8 mouse cellular contexts compared by ENCODE assay signal in genomic region chr9:57764974-57765363, GRCm38 (mm10). TPM values are rescaled to one million over a fixed set of nuclear protein-coding genes. Genes with fewer than 3 reads are reported as not detected.
A peak's percentile ranks its signal among the peaks of the same experiment; 100 is the strongest.
DNase-seq lines count a peak whose midpoint lies in the region; ATAC-seq lines count a peak whose summit lies in the region.

No protein-coding gene starts in this region.

- 0% methylated on average over 35 of the region's 45 CpGs for WGBS in hindbrain, embryonic 13.5 days

- H3K4me3 ChIP-seq in hindbrain, embryonic 13.5 days = peak overlapping the region; percentile 95

- H3K4me2 ChIP-seq in hindbrain, embryonic 13.5 days = peak overlapping the region; percentile 99

- peak; percentile 92 for ATAC-seq in hindbrain, embryonic 13.5 days (ENCODE audit: low FRiP score)

- H3K27ac ChIP-seq in hindbrain, embryonic 13.5 days = peak overlapping the region; percentile 99

- peaks cover 42% of the 10 kb centered on the region for H3K4me1 ChIP-seq in hindbrain, embryonic 13.5 days (replicated peaks)

- peak; percentile 89 for DNase-seq in T-cell, adult 2 months (ENCODE audit: low spot score)
- DNase-seq in cerebellum, postnatal 14 days = peak; percentile 94 to 96
- DNase-seq in frontal cortex, postnatal 14 days (ENCODE audit: low spot score in 2 of 2) = peak; percentile 83 to 88
- DNase-seq in layer of hippocampus, postnatal 36 days = peak; percentile 94 to 95
- DNase-seq in lung, postnatal 25 days (ENCODE audit: low spot score) = peak; percentile 96
- DNase-seq in retina, adult 2 months (ENCODE audit: low read depth, low spot score) = peak; percentile 78
- peak; percentile 96 for DNase-seq in thymus, postnatal 25 days

- no peaks in the 10 kb centered on the region for H3K27me3 ChIP-seq in hindbrain, embryonic 13.5 days

- no peaks in the 10 kb centered on the region for H3K9me3 ChIP-seq in hindbrain, embryonic 13.5 days

- peak overlapping the region; percentile 92 for H3K9ac ChIP-seq in hindbrain, embryonic 13.5 days

- H3K36me3 ChIP-seq in hindbrain, embryonic 13.5 days = peaks cover 18% of the 10 kb centered on the region

RNA-seq across cellular contexts. Expression of gene Clk3, which starts 0.7 kb away (rescaled TPM):
- polyA plus RNA-seq in hindbrain, embryonic 13.5 days (2015; fragmentation: Nextera tagmentation; extraction: Ambion mirVana) = 71.2 and 72.4 TPM in 2 replicates
- total RNA-seq in layer of hippocampus, postnatal 36 days (2021) = 10 to 100 TPM; 81.0 to 81.9 TPM

RNA-seq across cellular contexts. Expression of gene Edc3, which starts 56.6 kb away (rescaled TPM):
- 33.8 and 35.4 TPM in 2 replicates for polyA plus RNA-seq in hindbrain, embryonic 13.5 days (2015; fragmentation: Nextera tagmentation; extraction: Ambion mirVana)
- total RNA-seq in layer of hippocampus, postnatal 36 days (2021) = 10 to 100 TPM; 15.5 to 15.6 TPM

Comparison
In these comparisons a context has a peak if more than half of its experiments do, and no peak if none do; other contexts are left out.
1. Peak in every context shown above with its lines: DNase-seq, ATAC-seq, H3K4me3 ChIP-seq and H3K27ac ChIP-seq.